Mouse (Mus musculus) ES-Bruce4 (cell line): ENCODE results near the gene Eloa.

Experiments used
- CTCF ChIP-seq: IDR thresholded peaks from one replicate; pipeline ENCODE4 v1.8.1; 2011; ENCODE audit warnings: low read depth, low read length
- EP300 ChIP-seq: IDR thresholded peaks from 2 replicates; pipeline ENCODE4 v1.6.1; 2011; ENCODE audit warnings: low read depth, low read length; ENCODE audit not compliant: insufficient read depth
- POLR2A ChIP-seq: IDR thresholded peaks from one replicate; pipeline ENCODE4 v1.8.1; 2011; ENCODE audit warnings: low read length; ENCODE audit not compliant: insufficient read depth

GRCm38 (mm10) chr4:135965113-135965512 is 56.5 kb downstream of the Eloa start:
- TF ChIP-seq POLR2A (no peak), CTCF (no peak), EP300 (no peak)
